Mouse (Mus musculus) midbrain, embryonic 11.5 days (tissue): ENCODE measurements around the gene Gpn3. TPM values are rescaled to one million over a fixed set of nuclear protein-coding genes. Genes with fewer than 3 reads are reported as not detected.

Experiments
- ATAC-seq: fragments of 200-750 bp; cut with Nextera tagmentation; 2 replicates; pipeline ENCODE4 v1.8.0; 2017; ENCODE audit warnings: moderate TSS enrichment, moderate library complexity; ENCODE audit not compliant: low FRiP score
- DNase-seq: peaks from one replicate; pipeline ENCODE4 v3.0.0; 2015; ENCODE audit warnings: low spot score; ENCODE audit errors: missing footprints
- H3K27ac ChIP-seq: fragments of 300-500 bp; sonication (generic); 2 replicates; pipeline ENCODE4 v1.5.1; 2014; ENCODE audit warnings: low read depth, low read length
- H3K27me3 ChIP-seq: fragments of 300-500 bp; sonication (generic); 2 replicates; pipeline ENCODE4 v1.6.1; 2014; ENCODE audit warnings: mild to moderate bottlenecking, low read length, moderate library complexity, mixed read lengths; ENCODE audit not compliant: control insufficient read depth, insufficient read depth
- H3K36me3 ChIP-seq: fragments of 300-500 bp; sonication (generic); 2 replicates; pipeline ENCODE4 v1.6.1; 2014; ENCODE audit warnings: mild to moderate bottlenecking, low read length, moderate library complexity, mixed read lengths; ENCODE audit not compliant: control insufficient read depth, insufficient read depth
- H3K4me1 ChIP-seq: fragments of 300-500 bp; sonication (generic); 2 replicates; pipeline ENCODE4 v1.6.1; 2014; ENCODE audit warnings: low read length; ENCODE audit not compliant: control insufficient read depth, insufficient read depth
- H3K4me2 ChIP-seq: fragments of 300-500 bp; sonication (generic); 2 replicates; pipeline ENCODE4 v1.6.1; 2014; ENCODE audit warnings: mild to moderate bottlenecking, moderate library complexity
- H3K4me3 ChIP-seq: fragments of 300-500 bp; sonication (generic); 2 replicates; pipeline ENCODE4 v1.5.1; 2014; ENCODE audit warnings: low read depth, low read length
- H3K9ac ChIP-seq: fragments of 300-500 bp; sonication (generic); 2 replicates; pipeline ENCODE4 v1.6.1; 2014; ENCODE audit warnings: low read length
- H3K9me3 ChIP-seq: fragments of 300-500 bp; sonication (generic); 2 replicates; pipeline ENCODE4 v1.6.1; 2016; ENCODE audit warnings: low read length; ENCODE audit not compliant: control insufficient read depth
- WGBS: fragments of 180-500 bp; shearing (Covaris S2); extraction: QIAGEN DNeasy Blood & Tissue Kit; methylation state at CpG from one replicate; pipeline ENCODE4 v1.1.7; 2014; 5-methylcytosine and 5-hydroxymethylcytosine counted together
- polyA plus RNA-seq: library from polyadenylated mRNA; unstranded; fragments of >200 nt; fragmentation: Nextera tagmentation; extraction: Ambion mirVana; gene quantifications from 2 replicates; pipeline ENCODE4 v1.2.1, GENCODE M21; 2014

Gene Gpn3
- polyA plus RNA-seq, 1 experiment from 2014 or later, result 61.2 TPM

- Histone ChIP-seq H3K9ac (no peak overlapping the region), H3K4me1 (peaks cover 4% of the 10 kb centered on the region; the same call in 1 of the 2 replicates), H3K4me3 (no peak overlapping the region), H3K36me3 (peaks cover 10% of the 10 kb centered on the region), H3K4me2 (no peak overlapping the region), H3K27me3 (no peaks in the 10 kb centered on the region), H3K27ac (no peak overlapping the region), H3K9me3 (no peaks in the 10 kb centered on the region)
- WGBS, result 98% methylated on average over 12 of the region's 12 CpGs
- ATAC-seq, result no peak
- DNase-seq, result no peak
Observed at GRCm38 (mm10) chr5:122378171-122378570, 6.5 kb downstream of the Gpn3 start.

GRCm38 (mm10) chr5:122379374-122380155, 7.9 kb downstream of the Gpn3 start:
- Histone ChIP-seq H3K36me3 (peaks cover 6% of the 10 kb centered on the region), H3K9me3 (no peaks in the 10 kb centered on the region), H3K4me3 (no peak overlapping the region), H3K27me3 (no peaks in the 10 kb centered on the region), H3K27ac (no peak overlapping the region), H3K4me2 (no peak overlapping the region), H3K4me1 (no peaks in the 10 kb centered on the region), H3K9ac (no peak overlapping the region)
- 56% methylated on average over 11 of the region's 11 CpGs for WGBS
- ATAC-seq (peak; percentile 52; the same call in 1 of the 2 replicates), DNase-seq (peak; percentile 98)

DNA sequence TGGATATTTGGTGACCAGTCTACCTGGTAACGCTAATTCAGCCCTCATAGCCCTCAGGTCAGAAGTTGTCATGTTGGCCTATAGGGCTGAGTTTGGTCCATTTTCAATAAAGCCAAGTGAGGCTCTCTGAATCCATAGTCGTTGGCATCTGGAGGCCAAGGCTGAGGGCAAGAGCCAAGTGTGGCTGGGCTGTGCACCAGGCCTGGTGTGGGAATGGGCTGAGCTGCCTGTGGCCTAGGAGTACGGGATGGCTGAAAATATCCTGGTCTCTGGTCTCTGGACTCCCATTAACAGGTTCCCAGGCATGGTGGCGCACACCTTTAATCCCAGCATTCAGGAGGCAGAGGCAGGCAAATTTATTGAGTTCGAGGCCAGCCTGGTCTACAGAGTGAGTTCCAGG, 18.3 kb downstream of the Gpn3 start:
- no peak overlapping the region for H3K4me3 ChIP-seq
- 88% methylated on average over 5 of the region's 5 CpGs for WGBS

DNA sequence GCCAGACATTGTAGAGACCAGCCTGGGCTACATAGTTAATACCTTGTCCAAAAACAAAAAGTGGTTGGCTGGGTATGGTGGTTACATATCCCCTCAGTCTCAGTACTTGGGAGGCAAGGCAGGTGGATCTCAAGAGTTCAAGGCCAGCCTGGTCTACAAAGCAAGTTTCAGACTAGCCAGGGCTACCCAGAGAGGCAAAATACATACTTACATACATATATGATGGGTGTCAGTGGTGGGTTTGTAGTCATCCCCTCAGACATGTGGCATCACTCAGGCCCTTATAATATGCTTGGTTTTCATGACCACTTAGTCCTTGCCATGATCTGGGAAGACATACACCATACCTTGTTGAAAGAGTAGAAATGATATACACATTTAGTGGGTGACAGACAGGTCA, 19.0 kb downstream of the Gpn3 start:
- no peak for ATAC-seq

More for the DNA sequence above, 18.3 kb downstream of the Gpn3 start:
- H3K4me2 ChIP-seq, result no peak overlapping the region
- ATAC-seq, result no peak
- H3K9ac ChIP-seq, result no peak overlapping the region
- no peak overlapping the region for H3K27ac ChIP-seq
- H3K4me1 ChIP-seq, result peaks cover 6% of the 10 kb centered on the region
- H3K36me3 ChIP-seq, result no peaks in the 10 kb centered on the region
- H3K9me3 ChIP-seq, result no peaks in the 10 kb centered on the region
- DNase-seq, result no peak
- H3K27me3 ChIP-seq, result no peaks in the 10 kb centered on the region

DNA sequence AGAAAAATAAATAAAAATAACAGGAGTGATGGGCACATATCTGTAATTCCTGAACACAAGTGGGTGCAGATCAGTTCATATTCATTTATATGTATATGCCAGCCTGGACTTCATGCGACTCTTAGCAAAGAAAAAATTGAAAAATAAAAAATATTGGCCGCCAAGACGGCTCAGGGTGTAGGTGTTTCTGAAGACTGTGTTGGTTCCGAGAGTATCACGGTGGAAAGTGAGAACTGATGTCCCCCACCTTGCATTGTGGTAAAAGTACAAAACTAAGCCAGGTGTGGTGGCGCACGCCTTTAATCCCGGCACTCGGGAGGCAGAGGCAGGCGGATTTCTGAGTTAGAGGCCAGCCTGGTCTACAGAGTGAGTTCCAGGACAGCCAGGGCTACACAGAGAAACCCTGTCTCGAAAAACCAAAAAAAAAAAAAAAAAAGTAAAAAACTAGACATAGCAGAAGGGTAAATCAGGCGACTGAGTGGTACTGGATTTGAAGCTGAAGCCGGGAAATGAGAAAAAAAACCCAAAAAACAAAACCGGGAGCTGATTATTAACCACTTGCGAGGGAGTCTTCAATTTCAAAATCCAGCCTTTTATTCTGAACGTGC, 19.6 kb downstream of the Gpn3 start:
- Histone ChIP-seq H3K36me3 (no peaks in the 10 kb centered on the region), H3K9ac (peak overlapping the region; percentile 82; the same call in 1 of the 2 replicates), H3K9me3 (no peaks in the 10 kb centered on the region), H3K4me2 (peak overlapping the region; percentile 24; the same call in 1 of the 2 replicates), H3K4me1 (peaks cover 6% of the 10 kb centered on the region), H3K27me3 (no peaks in the 10 kb centered on the region), H3K4me3 (peak overlapping the region; percentile 79; the same call in 1 of the 2 replicates), H3K27ac (no peak overlapping the region)
- WGBS, result 56% methylated on average over 15 of the region's 16 CpGs
- ATAC-seq, result peak; percentile 30; the same call in 1 of the 2 replicates
- DNase-seq, result peak; percentile 82

More for the DNA sequence above, 19.0 kb downstream of the Gpn3 start:
- no peak overlapping the region for H3K4me3 ChIP-seq
- no peak overlapping the region for H3K4me2 ChIP-seq
- H3K36me3 ChIP-seq, result no peaks in the 10 kb centered on the region
- peaks cover 6% of the 10 kb centered on the region for H3K4me1 ChIP-seq
- DNase-seq, result peak; percentile 69
- H3K9me3 ChIP-seq, result no peaks in the 10 kb centered on the region
- no peak overlapping the region for H3K27ac ChIP-seq
- no peaks in the 10 kb centered on the region for H3K27me3 ChIP-seq
- H3K9ac ChIP-seq, result no peak overlapping the region

DNA sequence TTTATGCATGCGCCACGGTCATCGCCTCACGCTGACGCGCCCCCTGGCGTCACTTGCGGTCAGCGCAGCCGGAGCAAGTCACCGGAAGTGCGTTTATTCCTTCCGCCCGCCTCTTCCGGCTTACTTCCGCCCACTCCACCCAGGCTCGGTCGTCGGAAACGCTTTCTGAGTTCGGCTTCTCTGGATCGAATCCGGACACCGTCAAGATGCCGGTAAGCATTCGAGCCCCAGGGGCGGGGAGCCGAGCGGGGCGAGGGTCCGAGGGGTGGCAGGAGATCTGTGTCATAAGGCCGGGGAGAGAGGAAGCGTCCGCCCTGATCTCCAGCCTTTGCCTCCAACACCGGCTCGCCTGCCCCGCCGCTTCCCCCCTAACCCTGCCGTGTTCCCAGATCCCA, 20.1 kb downstream of the Gpn3 start, which contains the start of gene Arpc3:
Gene Arpc3 (plus strand): TSS at position 93 of the 395 bp plus-strand sequence.
- H3K4me3 ChIP-seq, result peak within 1 kb of the TSS; percentile 79

DNA sequence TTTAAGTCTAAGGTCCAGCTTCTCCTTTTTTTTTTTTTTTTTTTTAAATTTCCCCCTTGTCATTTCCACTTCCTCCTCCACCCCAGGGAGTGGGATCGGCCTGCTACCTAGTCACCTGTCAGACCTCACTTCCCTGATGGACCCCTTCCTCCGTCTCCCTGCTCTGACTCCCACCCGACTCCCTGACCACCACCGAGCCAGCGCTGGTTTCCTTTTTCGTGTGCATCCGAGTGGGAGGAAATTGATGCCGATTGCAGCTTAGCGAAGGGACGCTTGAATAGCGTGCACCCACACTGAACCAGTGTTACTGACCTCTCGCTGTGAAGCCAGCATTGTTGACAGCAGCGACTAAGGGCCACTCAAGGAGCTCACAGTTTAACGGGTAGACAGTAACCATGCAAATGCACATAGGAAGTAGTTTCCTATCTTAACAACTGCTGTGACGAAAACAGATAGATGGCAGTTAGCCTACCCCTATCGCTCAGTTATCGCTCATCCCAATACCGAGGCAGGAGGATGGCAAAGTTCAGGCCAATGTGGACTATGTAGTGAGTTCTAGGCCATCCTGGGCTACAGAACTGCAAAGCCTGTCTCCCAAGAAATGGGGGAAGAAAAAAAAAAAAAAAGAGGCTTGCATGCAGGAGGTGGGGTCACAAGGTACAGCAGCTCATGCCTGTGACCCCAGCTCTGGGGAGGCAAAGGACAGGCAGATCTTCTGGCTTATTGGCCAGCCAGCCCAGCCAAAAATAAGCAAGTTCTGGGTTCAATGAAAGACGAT, 20.7 kb downstream of the Gpn3 start:
- no peaks in the 10 kb centered on the region for H3K9me3 ChIP-seq
- ATAC-seq (0 out of 2 replicates have a peak, but pooled peaks have one; percentile 30), DNase-seq (no peak)
- WGBS, result 17% methylated on average over 19 of the region's 19 CpGs
- peaks cover 6% of the 10 kb centered on the region for H3K4me1 ChIP-seq
- H3K27me3 ChIP-seq, result no peaks in the 10 kb centered on the region
- H3K36me3 ChIP-seq, result peaks cover 2% of the 10 kb centered on the region; the same call in 1 of the 2 replicates
- peak overlapping the region; percentile 79 for H3K4me3 ChIP-seq
- no peak overlapping the region for H3K27ac ChIP-seq
- peak overlapping the region; percentile 77 for H3K4me2 ChIP-seq
- H3K9ac ChIP-seq, result peak overlapping the region; percentile 82

More for the DNA sequence above, 20.1 kb downstream of the Gpn3 start, which contains the start of gene Arpc3:
- peak; percentile 100 for DNase-seq
- Histone ChIP-seq H3K4me2 (peak within 1 kb of the TSS; percentile 77), H3K4me1 (peaks cover 6% of the 10 kb centered on the region), H3K27me3 (no peaks in the 10 kb centered on the region), H3K27ac (no peak within 1 kb of the TSS), H3K36me3 (peaks cover 1% of the 10 kb centered on the region; the same call in 1 of the 2 replicates), H3K9me3 (no peaks in the 10 kb centered on the region), H3K9ac (peak within 1 kb of the TSS; percentile 82)
- peak; percentile 82 for ATAC-seq
- under 1% methylated on average over 39 of the region's 39 CpGs for WGBS

- Histone ChIP-seq H3K4me3 (no peak overlapping the region), H3K27me3 (no peaks in the 10 kb centered on the region), H3K9me3 (no peaks in the 10 kb centered on the region), H3K4me2 (no peak overlapping the region), H3K27ac (no peak overlapping the region), H3K9ac (no peak overlapping the region), H3K36me3 (peaks cover 2% of the 10 kb centered on the region; the same call in 1 of the 2 replicates), H3K4me1 (peaks cover 6% of the 10 kb centered on the region)
- DNase-seq (peak; percentile 98), ATAC-seq (no peak)
- WGBS, result 54% methylated on average over 2 of the region's 2 CpGs
Observed at GRCm38 (mm10) chr5:122393887-122394286, 22.2 kb downstream of the Gpn3 start.
